Comparison of ENCODE assay signal across 8 mouse cellular contexts in genomic region chr17:27057517-27058055, GRCm38 (mm10). TPM values are rescaled to one million over a fixed set of nuclear protein-coding genes. Genes with fewer than 3 reads are reported as not detected.
DNase-seq lines count a peak whose midpoint lies in the region; ATAC-seq and TF ChIP-seq lines count a peak whose summit lies in the region.

No protein-coding gene starts in this region.

- 2% methylated on average over 24 of the region's 24 CpGs for WGBS in heart, embryonic 12.5 days
- WGBS in forebrain, embryonic 16.5 days: 1% methylated on average over 24 of the region's 24 CpGs
- 6% methylated on average over 23 of the region's 24 CpGs for WGBS in macrophage (ENCODE audit: missing documents)

- H3K4me2 ChIP-seq in heart, embryonic 12.5 days: peak overlapping the region; percentile 96
- peak overlapping the region; percentile 68 for H3K4me2 ChIP-seq in forebrain, embryonic 16.5 days (ENCODE audit: low read length)

- peak overlapping the region; percentile 81 for H3K9ac ChIP-seq in heart, embryonic 12.5 days
- H3K9ac ChIP-seq in forebrain, embryonic 16.5 days (replicated peaks; ENCODE audit: low read depth, low read length): peak overlapping the region; percentile 50

- ATAC-seq in heart, embryonic 12.5 days (ENCODE audit: insufficient number of reproducible peaks, low FRiP score): no peak
- ATAC-seq in forebrain, embryonic 16.5 days: no peak

- H3K4me1 ChIP-seq in heart, embryonic 12.5 days (replicated peaks): peaks cover 25% of the 10 kb centered on the region
- peaks cover 77% of the 10 kb centered on the region for H3K4me1 ChIP-seq in E14TG2a.4 (replicated peaks; ENCODE audit: low read depth, low read length)
- H3K4me1 ChIP-seq in forebrain, embryonic 16.5 days (replicated peaks; ENCODE audit: control insufficient read depth, insufficient read depth, low read length): peaks cover 13% of the 10 kb centered on the region

- H3K27ac ChIP-seq in heart, embryonic 12.5 days (ENCODE audit: poor library complexity, severe bottlenecking): no peak overlapping the region
- no peak overlapping the region for H3K27ac ChIP-seq in forebrain, embryonic 16.5 days (ENCODE audit: low read length)
- peak overlapping the region; percentile 27; the same call in 1 of the 2 replicates for H3K27ac ChIP-seq in macrophage

- H3K79me2 ChIP-seq in macrophage (ENCODE audit: inconsistent target): peaks cover 44% of the 10 kb centered on the region

- no peaks in the 10 kb centered on the region for H3K36me3 ChIP-seq in heart, embryonic 12.5 days
- peaks cover 10% of the 10 kb centered on the region for H3K36me3 ChIP-seq in E14TG2a.4 (ENCODE audit: insufficient read depth, low read length)
- H3K36me3 ChIP-seq in forebrain, embryonic 16.5 days (ENCODE audit: control insufficient read depth, insufficient read depth): no peaks in the 10 kb centered on the region
- H3K36me3 ChIP-seq in macrophage (ENCODE audit: inconsistent target): no peaks in the 10 kb centered on the region

- peaks cover 3% of the 10 kb centered on the region; the same call in 1 of the 2 replicates for H3K9me3 ChIP-seq in heart, embryonic 12.5 days (replicated peaks)
- H3K9me3 ChIP-seq in E14TG2a.4 (ENCODE audit: low read length): no peaks in the 10 kb centered on the region
- H3K9me3 ChIP-seq in forebrain, embryonic 16.5 days (ENCODE audit: control insufficient read depth, low read length): no peaks in the 10 kb centered on the region

- H3K4me3 ChIP-seq in heart, embryonic 12.5 days: peak overlapping the region; percentile 58
- H3K4me3 ChIP-seq in E14TG2a.4 (replicated peaks; ENCODE audit: low read length) (peak overlapping the region; percentile 91), macrophage (ENCODE audit: inconsistent target) (peak overlapping the region; percentile 46)
- peak overlapping the region; percentile 46 for H3K4me3 ChIP-seq in forebrain, embryonic 16.5 days (replicated peaks; ENCODE audit: low read length)

- no peak for DNase-seq in heart, postnatal 4 days
- DNase-seq in frontal cortex, postnatal 14 days (ENCODE audit: low spot score in 2 of 2): no peak
- DNase-seq in left cerebral cortex, adult 9 months (ENCODE audit: low spot score in 2 of 2): no peak
- DNase-seq in frontal cortex, adult 2 months (ENCODE audit: extremely low spot score in 1 of 2, low spot score in 1 of 2): no peak

- TF ChIP-seq CTCF in E14TG2a.4 (conservative IDR thresholded peaks at IDR 0.05; ENCODE audit: low read length): no peak

- H3K27me3 ChIP-seq in heart, embryonic 12.5 days (replicated peaks): peaks cover 16% of the 10 kb centered on the region; the same call in 1 of the 2 replicates
- H3K27me3 ChIP-seq in E14TG2a.4 (ENCODE audit: insufficient read depth, low read length): peaks cover 3% of the 10 kb centered on the region; the same call in 1 of the 2 replicates
- peaks cover 43% of the 10 kb centered on the region for H3K27me3 ChIP-seq in forebrain, embryonic 16.5 days (replicated peaks; ENCODE audit: control insufficient read depth, insufficient read depth, low read length)

RNA-seq across cellular contexts. Expression of gene Itpr3, which starts 0.5 kb away (rescaled TPM):
- polyA plus RNA-seq in heart, embryonic 12.5 days (2016; fragmentation: Nextera tagmentation; extraction: Ambion mirVana): 3.1 and 4.4 TPM in 2 replicates
- total RNA-seq in heart, postnatal 4 days (2021): 1 to 10 TPM; 7.5 to 8.2 TPM
- polyA plus RNA-seq in forebrain, embryonic 16.5 days (2015; fragmentation: Nextera tagmentation; extraction: Ambion mirVana): 0.63 and 0.73 TPM in 2 replicates
- 10 to 100 TPM in 19 of 26 experiments, 1 to 10 TPM in 7; 3.2 to 21.0 (median 13.3) TPM for total RNA-seq in macrophage (2018; cell fraction: chromatin; rRNA removed)
- 1 to 10 TPM; 2.2 to 5.5 (median 3.8) TPM for total RNA-seq in macrophage (2018; cell fraction: cytosol; rRNA removed)
- 10 to 100 TPM in 4 of 26 experiments, 1 to 10 TPM in 22; 2.8 to 28.3 (median 7.5) TPM for total RNA-seq in macrophage (2018; cell fraction: nucleus; rRNA removed)
- 2.1 to 11.2 TPM (median 2.1 TPM) in 3 replicates for polyA plus RNA-seq in macrophage (2018)
- 3.8 and 4.2 TPM in 2 replicates for polyA plus RNA-seq in frontal cortex, adult 2 months (2012; rRNA removed)

RNA-seq across cellular contexts. Expression of gene Bak1, which starts 28.8 kb away (rescaled TPM):
- polyA plus RNA-seq in heart, embryonic 12.5 days (2016; fragmentation: Nextera tagmentation; extraction: Ambion mirVana): 4.3 and 5.8 TPM in 2 replicates
- 10 to 100 TPM; 46.8 to 52.4 TPM for total RNA-seq in heart, postnatal 4 days (2021)
- 2.2 and 2.7 TPM in 2 replicates for polyA plus RNA-seq in forebrain, embryonic 16.5 days (2015; fragmentation: Nextera tagmentation; extraction: Ambion mirVana)
- 10 to 100 TPM in 20 of 26 experiments, 1 to 10 TPM in 6; 1.1 to 35.9 (median 16.7) TPM for total RNA-seq in macrophage (2018; cell fraction: chromatin; rRNA removed)
- 100 to 1,000 TPM in 22 of 26 experiments, 10 to 100 TPM in 4; 84.9 to 227 (median 142) TPM for total RNA-seq in macrophage (2018; cell fraction: cytosol; rRNA removed)
- total RNA-seq in macrophage (2018; cell fraction: nucleus; rRNA removed): 10 to 100 TPM in 25 of 26 experiments, 1 to 10 TPM in 1; 8.4 to 90.5 (median 37.8) TPM
- 89.6 to 180 TPM (median 127 TPM) in 3 replicates for polyA plus RNA-seq in macrophage (2018)
- 17.9 and 19.4 TPM in 2 replicates for polyA plus RNA-seq in frontal cortex, adult 2 months (2012; rRNA removed)
